Comparison of ENCODE assay signal across 31 mouse cellular contexts in genomic region chr5:111150581-111150980, GRCm38 (mm10).
DNase-seq lines count a peak whose midpoint lies in the region; ATAC-seq lines count a peak whose summit lies in the region.
"Had no signal": no experiment of that assay in that cellular context is flagged by ENCODE, and none has a peak within 500 bp of the region (broad histone marks: within the 10 kb centered on the region; RNA-seq: fewer than 3 reads in every experiment).

No protein-coding gene starts in this region.

- H3K4me3 ChIP-seq in kidney, embryonic 15.5 days (replicated peaks): no peak overlapping the region
- H3K4me3 ChIP-seq: erythroblast, embryonic 14.5 days; hindbrain, embryonic 10.5 days; hindbrain, embryonic 15.5 days; intestine, embryonic 15.5 days; left cerebral cortex, adult 2 months; limb, embryonic 13.5 days; lung, embryonic 15.5 days; megakaryocyte, embryonic 14.5 days; midbrain, embryonic 12.5 days; neural tube, embryonic 12.5 days; stomach, embryonic 15.5 days had no signal

- no peaks in the 10 kb centered on the region for H3K27me3 ChIP-seq in kidney, embryonic 15.5 days
- H3K27me3 ChIP-seq: CH12.LX; hindbrain, embryonic 15.5 days; intestine, embryonic 15.5 days; limb, embryonic 13.5 days; lung, embryonic 15.5 days; midbrain, embryonic 12.5 days; neural tube, embryonic 12.5 days; stomach, embryonic 15.5 days had no signal

- no peaks in the 10 kb centered on the region for H3K9me3 ChIP-seq in kidney, embryonic 15.5 days (replicated peaks)
- H3K9me3 ChIP-seq: hindbrain, embryonic 10.5 days; hindbrain, embryonic 15.5 days; intestine, embryonic 15.5 days; limb, embryonic 13.5 days; lung, embryonic 15.5 days; megakaryocyte, embryonic 14.5 days; midbrain, embryonic 12.5 days; neural tube, embryonic 12.5 days; stomach, embryonic 15.5 days had no signal

- WGBS in kidney, embryonic 15.5 days: 88% methylated on average over 14 of the region's 14 CpGs

- no peak overlapping the region for H3K4me2 ChIP-seq in kidney, embryonic 15.5 days
- H3K4me2 ChIP-seq: hindbrain, embryonic 15.5 days; intestine, embryonic 15.5 days; limb, embryonic 13.5 days; liver, embryonic 11.5 days; lung, embryonic 15.5 days; midbrain, embryonic 12.5 days; neural tube, embryonic 12.5 days; stomach, embryonic 15.5 days had no signal

- DNase-seq in kidney, adult 8-10 months: no peak
- DNase-seq in right cerebral cortex, adult 18-20 months: peak; percentile 58
- DNase-seq in right cerebral cortex, postnatal 4 days: no peak
- peak; percentile 49 for DNase-seq in telencephalon, adult 2 months (ENCODE audit: low read depth, low spot score)
- DNase-seq in thymus, postnatal 36 days: no peak
- DNase-seq in adipocyte (ENCODE audit: low spot score): no peak
- DNase-seq: adrenal gland, postnatal 25 days; cerebellum, adult 18-20 months; cerebellum, postnatal 10 days; heart, postnatal 14 days; kidney, adult 9 months; kidney, postnatal 25 days; lung, postnatal 36 days; right cerebral cortex, postnatal 14 days; thymus, postnatal 14 days had no signal

- no peak for ATAC-seq in kidney, embryonic 15.5 days (replicated peaks; ENCODE audit: low FRiP score)
- peak; percentile 63 for ATAC-seq in activated CD4-positive, CD25-positive, alpha-beta regulatory T cell, adult 4 months
- ATAC-seq: forebrain, embryonic 16.5 days; intestine, embryonic 15.5 days had no signal

- peaks cover 50% of the 10 kb centered on the region for H3K4me1 ChIP-seq in kidney, embryonic 15.5 days

- H3K27ac ChIP-seq in kidney, embryonic 15.5 days: peak overlapping the region; percentile 84; the same call in 1 of the 2 replicates
- H3K27ac ChIP-seq: hindbrain, embryonic 10.5 days; hindbrain, embryonic 15.5 days; intestine, embryonic 15.5 days; left cerebral cortex, adult 2 months; lung, embryonic 15.5 days; midbrain, embryonic 12.5 days; neural tube, embryonic 12.5 days; stomach, embryonic 15.5 days had no signal

- no peak overlapping the region for H3K9ac ChIP-seq in kidney, embryonic 15.5 days
- H3K9ac ChIP-seq: hindbrain, embryonic 15.5 days; intestine, embryonic 15.5 days; limb, embryonic 13.5 days; lung, embryonic 15.5 days; midbrain, embryonic 12.5 days; neural tube, embryonic 12.5 days; stomach, embryonic 15.5 days had no signal

- H3K36me3 ChIP-seq in kidney, embryonic 15.5 days: no peaks in the 10 kb centered on the region
- H3K36me3 ChIP-seq: hindbrain, embryonic 10.5 days; hindbrain, embryonic 15.5 days; intestine, embryonic 15.5 days; limb, embryonic 13.5 days; lung, embryonic 15.5 days; midbrain, embryonic 12.5 days; neural tube, embryonic 12.5 days; stomach, embryonic 15.5 days had no signal

Comparison
In these comparisons a context has a peak if more than half of its experiments do, and no peak if none do; other contexts are left out.
1. DNase-seq: peak in right cerebral cortex, adult 18-20 months (single experiment) and telencephalon, adult 2 months (single experiment); none in kidney, adult 8-10 months (0 of 2), right cerebral cortex, postnatal 4 days (single experiment), thymus, postnatal 36 days (0 of 2) and adipocyte (single experiment).